Mouse (Mus musculus) brain, embryonic 14.5 days (tissue): ENCODE data around the gene Csf2rb. TPM values are rescaled to one million over a fixed set of nuclear protein-coding genes. Genes with fewer than 3 reads are reported as not detected.
"Not testable (repeated sequence)": the region's sequence is repeated elsewhere in the genome, so short reads cannot be mapped to it uniquely, and the experiment has no call there.

Experiments
- DNase-seq: peaks from one replicate; pipeline ENCODE4 v3.0.0-alpha.2; 2011; ENCODE audit warnings: low read depth
- CTCF ChIP-seq: fragments of 200-500 bp; IDR thresholded peaks from 2 replicates; pipeline ENCODE4 v1.5.1; 2012; ENCODE audit warnings: inconsistent platforms, mild to moderate bottlenecking, moderate library complexity, borderline replicate concordance; ENCODE audit not compliant: insufficient read depth, insufficient read length; ENCODE audit errors: extremely low read depth
- POLR2A ChIP-seq: fragments of 200-500 bp; IDR thresholded peaks from 2 replicates; pipeline ENCODE4 v1.6.1; 2012; ENCODE audit warnings: mild to moderate bottlenecking, inconsistent platforms, borderline replicate concordance; ENCODE audit not compliant: poor library complexity, insufficient read depth, insufficient read length, severe bottlenecking; ENCODE audit errors: extremely low read depth
- polyA plus RNA-seq: library from polyadenylated mRNA; depleted of rRNA; stranded (reverse); fragments of >200 nt; gene quantifications from 2 replicates; pipeline ENCODE4 v1.2.3, GENCODE M21; 2012

The Csf2rb gene
- polyA plus RNA-seq, 1 experiment = 0.85 TPM

- TF ChIP-seq CTCF = peak; percentile 80
- peak; percentile 40 for DNase-seq
These were observed 14.3 kb downstream of the Csf2rb start for GRCm38 (mm10) chr15:78339627-78340423.

- DNase-seq = not testable (repeated sequence)
These were observed 15.4 kb downstream of the Csf2rb start for GRCm38 (mm10) chr15:78340919-78341318.

- no peak for TF ChIP-seq CTCF
- no peak for TF ChIP-seq POLR2A
- no peak for DNase-seq
These were observed 18.1 kb downstream of the Csf2rb start for GRCm38 (mm10) chr15:78343683-78344082.

GRCm38 (mm10) chr15:78344567-78344966, 19.0 kb downstream of the Csf2rb start:
- DNase-seq = no peak
- TF ChIP-seq POLR2A (no peak), CTCF (no peak)

- no peak for TF ChIP-seq POLR2A
- no peak for TF ChIP-seq CTCF
- no peak for DNase-seq
These were observed 26.1 kb downstream of the Csf2rb start for GRCm38 (mm10) chr15:78351586-78352165.

- DNase-seq = peak; percentile 40
- TF ChIP-seq POLR2A = no peak
- peak; percentile 50; the same call in 1 of the 2 replicates for TF ChIP-seq CTCF
These were observed 29.4 kb downstream of the Csf2rb start for GRCm38 (mm10) chr15:78354958-78355357.

- no peak for TF ChIP-seq CTCF
- TF ChIP-seq POLR2A = no peak
- no peak for DNase-seq
These were observed 30.0 kb downstream of the Csf2rb start for GRCm38 (mm10) chr15:78355548-78355947.

GRCm38 (mm10) chr15:78365916-78366315, 40.4 kb downstream of the Csf2rb start:
- TF ChIP-seq POLR2A (no peak), CTCF (no peak)
- DNase-seq = no peak

- DNase-seq = no peak
- TF ChIP-seq CTCF (no peak), POLR2A (no peak)
These were observed 41.3 kb downstream of the Csf2rb start for GRCm38 (mm10) chr15:78366875-78367274.

GRCm38 (mm10) chr15:78367811-78368210, 42.3 kb downstream of the Csf2rb start:
- no peak for DNase-seq
- TF ChIP-seq CTCF (no peak), POLR2A (no peak)

GRCm38 (mm10) chr15:78368926-78369346, 43.4 kb downstream of the Csf2rb start:
- DNase-seq = peak; percentile 39
- TF ChIP-seq CTCF (peak; percentile 90), POLR2A (no peak)

- TF ChIP-seq POLR2A = no peak
- no peak for TF ChIP-seq CTCF
- no peak for DNase-seq
These were observed 44.1 kb downstream of the Csf2rb start for GRCm38 (mm10) chr15:78369641-78370040.
